Mouse (Mus musculus): ENCODE results near the gene Lyplal1.

DNA sequence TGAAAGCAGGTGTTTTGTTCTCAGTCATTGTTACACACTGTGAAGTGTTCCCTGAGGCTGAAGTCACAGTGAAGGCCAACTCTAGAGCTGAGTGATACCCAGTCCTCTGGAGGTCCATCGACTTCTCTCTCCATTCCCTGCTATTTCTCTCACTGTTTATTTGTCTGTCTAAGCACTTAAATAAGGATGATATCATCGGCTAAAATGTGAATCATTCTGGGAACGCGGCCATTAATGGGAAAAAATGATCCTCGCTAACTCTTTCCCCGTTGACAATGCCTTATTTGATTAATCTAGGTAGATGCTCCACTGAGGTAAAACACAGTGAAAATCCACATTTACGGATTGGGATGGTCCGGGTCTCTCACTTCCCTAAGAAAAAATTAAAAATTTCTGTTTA is 14.8 kb downstream of the Lyplal1 start:
- TF ChIP-seq CTCF (IDR thresholded peaks at IDR 0.05; ENCODE audit: low read depth) (no peak), EP300 (IDR thresholded peaks at IDR 0.05; ENCODE audit: low read depth) (no peak)

Measured in liver, embryonic 14.5 days (tissue).